Mouse (Mus musculus) Patski (cell line): ENCODE results near the gene Mmaa. TPM values are rescaled to one million over a fixed set of nuclear protein-coding genes. Genes with fewer than 3 reads are reported as not detected.

Source experiments
- ATAC-seq: fragments of 100-300 bp; one replicate; pipeline ENCODE4 v1.8.0; 2021
- CTCF ChIA-PET: fragments of 350-600 bp; sonication (Branson Sonifier 250); formaldehyde crosslinking; loops from one replicate; lab custom pipeline; 2022; ENCODE audit warnings: inconsistent platforms; lab: Charles Lee
- POLR2A ChIA-PET: fragments of 350-600 bp; sonication (Branson Sonifier 250); formaldehyde crosslinking; loops from one replicate; lab custom pipeline; 2022; ENCODE audit warnings: antibody characterized with exemption, inconsistent platforms; lab: Charles Lee
- DNase-seq: peaks from one replicate; pipeline ENCODE4 v3.0.0-alpha.2; 2011; ENCODE audit warnings: low read depth, low spot score
- H3K27me3 ChIP-seq: fragments of 371-371 bp; one replicate; pipeline ENCODE4 v1.5.1; 2021
- CTCF ChIP-seq: fragments of 100-300 bp; IDR thresholded peaks from one replicate; pipeline ENCODE4 v1.5.1; 2021
- in situ Hi-C: fragments of 300-500 bp; cut with MboI; formaldehyde crosslinking; loops from 3 replicates; pipeline ENCODE4 v1.11.1; 2018; ENCODE audit warnings: low pct_unique_long_range_greater_than_20kb, mixed read lengths
- polyA plus RNA-seq: library from polyadenylated mRNA; unstranded; gene quantifications from one replicate; pipeline ENCODE4 v1.2.3, GENCODE M21; 2021

Gene Mmaa
- polyA plus RNA-seq, 1 experiment from 2014 or later = 12.5 TPM

DNA sequence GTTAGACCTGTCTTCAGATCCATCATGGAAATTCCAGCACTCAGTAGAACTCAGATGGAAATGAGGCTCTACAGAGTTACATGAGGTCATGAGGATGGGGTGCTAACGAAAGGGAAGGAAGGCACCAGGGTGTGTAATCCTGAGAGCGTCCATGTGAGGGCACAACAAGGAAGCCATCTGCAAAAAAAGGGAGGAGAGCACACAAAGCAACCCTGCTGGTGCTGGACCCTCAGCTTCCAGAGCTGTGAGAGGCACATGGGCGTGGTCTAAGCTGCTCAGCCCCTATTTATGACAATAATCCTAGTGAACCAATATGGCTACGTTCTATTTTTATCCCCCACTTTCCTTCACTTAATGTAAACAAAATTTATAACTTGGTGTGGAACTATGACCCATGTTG, 22.1 kb downstream of the Mmaa start:
- POLR2A ChIA-PET = no interaction called here
- no peak for ATAC-seq
- in situ Hi-C loops = no loop called here

GRCm38 (mm10) chr8:79268921-79269320, 25.8 kb downstream of the Mmaa start:
- H3K27me3 ChIP-seq = no peaks in the 10 kb centered on the region
- no peak for TF ChIP-seq CTCF
- ATAC-seq (no peak), DNase-seq (no peak)
- ChIA-PET POLR2A (no interaction called here), CTCF (no interaction called here)
- in situ Hi-C loops = no loop called here

More for the DNA sequence above, 22.1 kb downstream of the Mmaa start:
- CTCF ChIA-PET = no interaction called here
- no peaks in the 10 kb centered on the region for H3K27me3 ChIP-seq
- no peak for DNase-seq
- no peak for TF ChIP-seq CTCF

DNA sequence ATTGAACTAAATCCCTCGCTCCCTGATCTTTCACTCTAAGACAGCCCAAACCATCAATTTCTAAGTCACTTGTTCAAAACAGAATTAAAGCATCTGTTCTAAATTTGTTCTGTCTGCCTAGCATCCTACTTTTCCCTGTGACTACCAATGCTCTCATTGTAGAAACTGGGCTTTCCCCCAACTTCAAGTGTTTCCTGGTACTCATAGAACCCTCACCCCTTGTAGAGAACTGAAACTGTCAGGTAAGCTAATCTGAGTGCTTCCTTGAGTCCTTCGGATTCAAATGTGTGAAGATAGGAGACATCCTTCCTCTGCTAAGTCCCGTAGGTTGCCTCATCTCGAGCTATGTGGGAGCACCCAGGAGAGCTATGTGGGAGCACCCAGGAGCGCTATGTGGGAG, 32.8 kb downstream of the Mmaa start:
- TF ChIP-seq CTCF = no peak
- ATAC-seq = no peak
- no peaks in the 10 kb centered on the region for H3K27me3 ChIP-seq
- CTCF ChIA-PET = interaction anchor here (1.5 kb wide), 1 partner anchor 9 kb away, joined by 3 read pairs; no protein-coding TSS in a partner anchor
- POLR2A ChIA-PET = no interaction called here
- in situ Hi-C loops = no loop called here
- DNase-seq = no peak

DNA sequence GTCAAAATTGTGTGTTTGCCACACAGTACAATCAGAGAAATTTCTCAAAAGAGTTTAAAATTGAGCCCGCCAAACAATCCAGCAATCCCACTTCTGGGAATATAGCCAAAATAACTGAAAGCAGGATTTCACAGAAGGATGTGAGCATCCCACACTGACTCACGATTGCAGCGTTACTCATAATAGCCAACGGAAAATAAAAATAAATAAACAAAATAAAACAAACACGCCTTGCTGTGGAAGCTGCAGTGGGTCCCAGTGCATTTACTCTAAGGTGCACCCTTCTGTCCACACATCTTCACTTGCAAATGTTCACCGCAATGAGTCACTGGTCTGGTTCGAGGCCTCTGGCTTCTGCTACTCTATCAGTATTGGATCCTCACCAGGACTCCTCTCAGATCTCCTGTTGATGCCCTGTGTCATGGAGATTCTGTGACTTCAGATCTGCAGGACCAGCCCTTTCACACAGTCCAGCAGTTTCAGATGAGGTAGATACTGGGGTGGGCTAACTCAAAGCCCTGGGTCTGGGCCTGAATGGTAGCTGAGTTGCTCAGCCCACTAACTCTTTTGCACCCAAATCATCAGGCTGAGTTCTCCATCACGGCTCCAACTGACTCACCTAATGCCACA, 38.5 kb downstream of the Mmaa start:
- DNase-seq (no peak), ATAC-seq (no peak)
- TF ChIP-seq CTCF = no peak
- in situ Hi-C loops = no loop called here
- CTCF ChIA-PET = interaction anchor here (0.8 kb wide), 1 partner anchor 13 kb away, joined by 3 read pairs; no protein-coding TSS in a partner anchor
- no peaks in the 10 kb centered on the region for H3K27me3 ChIP-seq
- POLR2A ChIA-PET = no interaction called here

GRCm38 (mm10) chr8:79253742-79254141, 41.0 kb downstream of the Mmaa start:
- no peak for DNase-seq

GRCm38 (mm10) chr8:79248470-79248869, 46.3 kb downstream of the Mmaa start, which contains the start of gene 1700011L22Rik:
Gene 1700011L22Rik (minus strand): TSS chr8:79248570.
- ChIA-PET CTCF (interaction anchor here (2.0 kb wide), 1 partner anchor 16 kb away, joined by 6 read pairs; no protein-coding TSS in a partner anchor), POLR2A (no interaction called here)
- no peaks in the 10 kb centered on the region for H3K27me3 ChIP-seq
- in situ Hi-C loops = no loop called here
- no peak for TF ChIP-seq CTCF
- ATAC-seq (no peak), DNase-seq (no peak)

More at GRCm38 (mm10) chr8:79253742-79254141, 41.0 kb downstream of the Mmaa start:
- no peak for TF ChIP-seq CTCF
- no peaks in the 10 kb centered on the region for H3K27me3 ChIP-seq
- ChIA-PET CTCF (interaction anchor here (1.5 kb wide), 1 partner anchor 9 kb away, joined by 6 read pairs; no protein-coding TSS in a partner anchor), POLR2A (no interaction called here)
- in situ Hi-C loops = no loop called here
- ATAC-seq = no peak

- DNase-seq (no peak), ATAC-seq (no peak)
- POLR2A ChIA-PET = no interaction called here
- CTCF ChIA-PET = interaction anchor here (1.1 kb wide), 1 partner anchor 12 kb away, joined by 3 read pairs; no protein-coding TSS in a partner anchor
- no peaks in the 10 kb centered on the region for H3K27me3 ChIP-seq
- in situ Hi-C loops = no loop called here
- TF ChIP-seq CTCF = no peak
Observed at GRCm38 (mm10) chr8:79243422-79243821, 51.3 kb downstream of the Mmaa start.

DNA sequence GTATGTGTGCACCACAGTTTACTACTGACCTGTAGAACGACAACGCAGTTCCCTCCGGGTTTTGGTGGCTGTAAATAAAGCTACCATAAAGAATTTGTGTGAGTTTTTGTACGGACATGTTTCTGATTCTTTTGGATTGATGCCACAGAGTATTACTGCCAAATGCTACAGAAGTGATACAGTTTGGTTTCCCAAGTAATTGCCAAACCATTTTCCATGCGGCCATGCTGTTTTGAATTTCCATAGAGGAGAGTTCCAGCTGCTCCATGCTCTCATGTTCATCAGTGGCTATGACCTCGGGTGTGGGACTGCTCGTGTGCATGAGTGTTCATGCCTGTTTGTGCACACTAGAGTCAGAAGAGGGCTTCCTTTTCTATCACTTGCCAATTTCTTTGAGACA, 54.7 kb downstream of the Mmaa start:
- ChIA-PET CTCF (interaction anchor here (1.1 kb wide), 1 partner anchor 14 kb away, joined by 4 read pairs; no protein-coding TSS in a partner anchor), POLR2A (no interaction called here)
- in situ Hi-C loops = no loop called here
- H3K27me3 ChIP-seq = no peaks in the 10 kb centered on the region
- no peak for ATAC-seq
- TF ChIP-seq CTCF = no peak
- DNase-seq = no peak

DNA sequence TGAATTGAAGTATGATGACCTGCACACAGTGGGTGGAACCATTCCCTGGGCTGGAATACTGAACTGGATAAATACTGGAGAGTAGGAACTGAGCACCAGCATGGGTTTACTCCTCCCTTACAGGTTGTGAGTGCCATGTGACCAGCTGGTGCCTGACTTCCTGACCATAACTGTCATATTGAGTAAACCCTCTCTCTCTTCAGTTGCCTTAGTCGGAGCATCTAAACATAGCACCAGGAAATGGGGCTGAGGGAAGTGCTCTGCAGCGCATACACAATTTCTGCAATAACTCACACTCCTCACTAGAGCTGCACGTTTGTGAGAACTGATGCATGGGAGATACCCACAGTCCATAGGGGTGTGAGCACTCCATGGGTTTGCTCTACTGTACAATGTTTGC, 55.4 kb downstream of the Mmaa start:
- DNase-seq = no peak
- no peak for ATAC-seq
- in situ Hi-C loops = no loop called here
- ChIA-PET POLR2A (no interaction called here), CTCF (no interaction called here)
- H3K27me3 ChIP-seq = no peaks in the 10 kb centered on the region
- no peak for TF ChIP-seq CTCF

DNA sequence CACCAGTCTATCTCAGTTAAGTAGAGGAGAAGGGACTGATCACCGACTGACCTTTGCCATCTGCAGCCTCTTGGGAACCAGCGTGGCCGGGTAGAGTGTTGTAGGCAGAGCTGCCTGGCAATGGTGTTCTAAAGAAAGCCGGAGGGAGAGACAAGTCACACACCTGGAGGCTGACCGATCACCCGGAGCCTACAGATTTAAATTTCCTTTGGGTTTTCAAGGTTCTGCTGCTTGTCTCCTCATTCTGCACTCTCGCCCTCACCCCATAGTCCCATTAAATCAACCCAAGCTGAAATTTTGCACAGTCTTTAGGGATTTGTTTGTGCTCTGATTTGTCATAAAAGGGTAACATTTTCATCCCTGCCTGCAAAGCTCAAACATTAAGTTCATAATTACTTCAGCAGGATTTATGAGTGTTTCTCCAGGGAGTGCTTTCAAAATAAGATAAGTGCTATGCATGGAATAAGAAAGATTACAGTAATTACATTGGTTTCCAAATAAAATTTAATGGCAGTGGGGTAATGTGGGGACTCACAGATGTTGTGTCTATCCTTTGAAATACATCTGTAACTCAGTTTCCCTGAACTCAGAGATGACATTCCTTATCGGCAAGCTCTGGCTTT, 65.4 kb downstream of the Mmaa start:
- ChIA-PET POLR2A (interaction anchor here (0.9 kb wide), 1 partner anchor 13 kb away, joined by 3 read pairs; no protein-coding TSS in a partner anchor), CTCF (interaction anchor here (1.4 kb wide), 1 partner anchor 16 kb away, joined by 3 read pairs; no protein-coding TSS in a partner anchor)
- DNase-seq (no peak), ATAC-seq (no peak)
- TF ChIP-seq CTCF = no peak
- no peaks in the 10 kb centered on the region for H3K27me3 ChIP-seq
- in situ Hi-C loops = no loop called here

DNA sequence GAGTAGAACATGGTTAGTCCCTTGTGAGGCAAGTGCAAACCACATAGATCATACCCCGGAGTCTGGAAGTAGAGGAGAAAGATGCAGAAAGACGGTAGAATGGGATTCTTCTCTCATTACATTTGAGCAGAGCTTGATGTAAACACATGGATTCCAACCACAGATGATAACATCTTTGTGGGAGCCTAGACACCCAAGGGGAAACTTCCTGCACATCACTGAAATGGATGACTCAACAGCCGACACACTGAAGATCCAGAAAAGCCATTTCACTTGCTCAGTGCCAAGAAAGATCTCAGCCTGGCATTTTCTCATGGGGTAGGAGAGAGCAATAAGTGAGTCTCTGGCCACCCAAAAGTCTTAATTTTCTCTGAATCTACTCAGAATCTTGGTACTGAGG, 66.8 kb downstream of the Mmaa start:
- in situ Hi-C loops = no loop called here
- TF ChIP-seq CTCF = no peak
- no peaks in the 10 kb centered on the region for H3K27me3 ChIP-seq
- ATAC-seq (no peak), DNase-seq (no peak)
- ChIA-PET CTCF (no interaction called here), POLR2A (no interaction called here)
